Mouse (Mus musculus): ENCODE measurements at regions not wholly inside any gene's neighbourhood (a gene's known extent, or its start where the extent isn't known, plus 50 kb on each side); places are given as distances from the start of the nearest gene placed in this dataset.

- TF ChIP-seq CTCF (conservative IDR thresholded peaks at IDR 0.05; ENCODE audit: low read length) (peak; percentile 63), NANOG (IDR thresholded peaks at IDR 0.05; ENCODE audit: borderline replicate concordance, low read length) (no peak)
These were observed 215.6 kb downstream of the Abcc12 start for GRCm38 (mm10) chr8:86364898-86365297.

All from E14TG2a.4 (cell line).